ENCODE assay signal across 22 mouse cellular contexts in the genomic region with DNA sequence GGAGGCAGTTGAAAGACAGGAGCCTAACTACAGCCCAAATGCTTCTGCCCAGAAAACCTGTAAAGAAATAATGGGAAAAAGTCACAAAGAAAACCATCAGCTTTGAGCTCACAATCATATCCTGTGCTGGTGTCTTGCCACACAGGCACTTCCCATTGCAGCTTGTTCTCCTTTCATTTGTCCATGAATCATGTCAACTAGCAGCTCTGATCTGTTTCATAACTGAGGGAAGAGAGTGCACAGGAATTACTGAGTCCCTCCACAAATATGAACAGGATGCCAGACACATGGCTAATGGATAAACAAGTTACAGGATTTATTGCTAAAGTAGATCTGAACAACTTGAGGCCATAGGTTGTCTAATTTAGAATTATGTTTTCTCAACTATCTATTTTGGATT.
DNase-seq lines count a peak whose midpoint lies in the region; ATAC-seq and TF ChIP-seq lines count a peak whose summit lies in the region.
"Had no signal": no experiment of that assay in that cellular context is flagged by ENCODE, and none has a peak within 500 bp of the region (broad histone marks: within the 10 kb centered on the region; RNA-seq: fewer than 3 reads in every experiment).

No protein-coding gene starts in this region.

- no peak for TF ChIP-seq CTCF in left cerebral cortex, adult 2 months (IDR thresholded peaks at IDR 0.05)

- H3K27ac ChIP-seq in left cerebral cortex, adult 2 months, result peak overlapping the region; percentile 51; the same call in 1 of the 2 replicates
- H3K27ac ChIP-seq: embryonic facial prominence, embryonic 12.5 days; embryonic facial prominence, embryonic 15.5 days; gastrocnemius, adult 2 months; heart, embryonic 13.5 days; hindbrain, embryonic 12.5 days had no signal

- 0 out of 2 replicates have a peak, but pooled peaks have one; percentile 47 for ATAC-seq in megakaryocyte, adult 5-6 weeks (ENCODE audit: poor library complexity, severe bottlenecking)
- ATAC-seq: forebrain, embryonic 14.5 days had no signal

- H3K4me3 ChIP-seq in left cerebral cortex, adult 2 months, result no peak overlapping the region
- H3K4me3 ChIP-seq: embryonic facial prominence, embryonic 12.5 days; embryonic facial prominence, embryonic 15.5 days; gastrocnemius, adult 2 months; heart, embryonic 13.5 days; hindbrain, embryonic 12.5 days had no signal

- intact Hi-C loops in left cerebral cortex, adult 2 months (cut with DNase I), result no loop called here
- intact Hi-C loops in left cerebral cortex, postnatal 4 days (cut with DNase I), result no loop called here

- DNase-seq in left cerebral cortex, adult 2 months (ENCODE audit: extremely low spot score in 1 of 2, low spot score in 2 of 2), result no peak
- DNase-seq in left cerebral cortex, postnatal 4 days, result no peak
- DNase-seq in 416B (ENCODE audit: low read depth), result peak; percentile 3
- peak; percentile 21 for DNase-seq in brain, adult 2 months (ENCODE audit: low read depth, low spot score)
- DNase-seq in right cerebral cortex, postnatal 25 days, result no peak
- no peak for DNase-seq in kidney, postnatal 25 days
- DNase-seq in cerebellum, adult 9-11 months, result no peak
- DNase-seq: adrenal gland, adult 2 months; adrenal gland, postnatal 14 days; B cell, adult 2 months; cerebellum, adult 11-12 months; cerebellum, adult 8-10 months; cerebellum, postnatal 14 days; gastrocnemius, adult 2 months; gastrocnemius, postnatal 14 days; heart, adult 18-20 months had no signal

Comparison
In these comparisons a context has a peak if more than half of its experiments do, and no peak if none do; other contexts are left out.
1. DNase-seq: peak in 416B (single experiment) and brain, adult 2 months (single experiment); none in left cerebral cortex, adult 2 months (0 of 2), left cerebral cortex, postnatal 4 days (single experiment), right cerebral cortex, postnatal 25 days (single experiment), kidney, postnatal 25 days (0 of 2) and cerebellum, adult 9-11 months (single experiment).